Mouse (Mus musculus) R1 (cell line): ENCODE data around the gene Zfp36.

Experiments
- DNase-seq: peaks from one replicate; pipeline ENCODE4 v3.0.0-alpha.2; 2018; ENCODE audit warnings: low read depth, low spot score

Zfp36 gene

DNA sequence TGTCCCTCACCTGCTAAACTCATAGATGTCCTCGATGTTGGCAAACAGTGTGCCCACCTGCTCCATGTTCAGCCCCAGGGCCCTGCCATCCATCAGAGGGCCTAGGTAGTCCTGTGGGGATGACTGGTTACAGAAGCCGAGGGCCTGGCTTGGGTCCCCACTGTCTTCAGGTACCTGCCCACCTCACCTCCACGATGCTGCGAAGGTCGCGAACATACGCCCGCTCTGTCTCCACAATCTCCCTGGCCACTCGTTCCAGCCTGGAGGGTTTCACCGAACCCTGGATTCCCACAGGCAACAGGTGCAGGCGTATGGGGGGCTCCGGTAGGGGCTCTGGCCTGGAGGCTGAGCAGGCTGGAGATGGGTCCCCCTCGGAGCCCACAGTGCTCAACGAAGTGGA is 10.0 kb downstream of the Zfp36 start:
- DNase-seq: no peak

DNA sequence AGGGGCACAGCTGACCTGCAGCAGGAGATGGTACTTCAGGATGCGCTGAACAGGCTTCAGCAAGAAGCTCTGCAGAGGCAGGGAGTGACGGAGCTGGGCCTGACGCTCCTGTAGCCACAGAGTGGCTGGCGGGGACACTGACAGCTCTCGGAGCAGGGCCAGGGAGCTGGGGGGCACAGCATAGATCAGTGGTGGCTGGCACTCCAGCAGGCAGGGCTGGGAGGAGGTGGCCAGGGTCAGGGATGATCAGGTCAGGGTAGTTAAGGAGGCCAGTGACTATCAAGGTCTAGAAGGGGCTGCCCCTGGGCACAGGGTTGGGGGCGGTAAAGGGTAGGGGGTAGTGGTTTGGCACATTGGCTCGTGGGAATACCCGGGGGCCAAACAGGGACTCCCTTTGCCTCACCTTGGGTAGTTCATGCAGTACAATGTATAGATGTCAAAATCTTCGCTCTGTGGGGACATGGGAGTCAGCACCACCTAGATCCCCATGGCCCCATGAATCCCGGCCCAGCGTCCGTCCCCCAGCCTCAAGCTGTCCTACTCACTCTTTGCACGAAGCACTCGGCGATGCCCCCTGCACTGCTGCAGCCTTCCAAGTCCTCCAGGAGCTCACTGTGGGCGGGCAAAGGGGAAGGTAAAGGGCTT is 11.7 kb downstream of the Zfp36 start:
- no peak for DNase-seq

DNA sequence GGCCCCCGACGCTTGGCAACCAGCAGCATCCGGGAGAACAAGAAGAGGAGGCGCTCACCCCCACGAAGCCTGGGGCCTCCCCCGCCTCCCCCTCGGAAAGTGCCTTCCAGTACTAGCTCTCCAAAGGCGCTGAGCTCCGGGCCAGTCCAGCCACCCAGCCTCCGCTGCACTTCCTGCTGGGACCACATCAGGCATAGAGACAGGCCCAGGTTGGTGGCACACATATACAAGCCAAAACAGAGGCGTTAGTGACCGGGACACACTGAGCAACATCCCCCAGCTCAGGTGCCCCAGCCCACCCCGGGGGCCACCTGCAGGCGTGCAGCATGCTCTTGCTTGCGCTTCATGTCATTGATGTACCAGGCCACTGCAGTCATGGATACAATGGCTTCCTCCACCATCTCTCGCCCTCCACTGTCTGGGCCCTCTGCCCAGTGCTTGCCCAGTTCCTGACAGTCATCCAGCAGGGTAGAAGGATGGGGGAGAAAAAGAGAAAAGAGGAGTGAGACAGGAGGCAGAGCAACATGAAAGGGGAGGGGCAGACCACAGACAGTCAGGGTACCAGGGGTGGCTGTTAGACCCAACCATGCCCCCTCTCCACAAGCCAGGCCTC is 12.3 kb downstream of the Zfp36 start:
- no peak for DNase-seq

DNA sequence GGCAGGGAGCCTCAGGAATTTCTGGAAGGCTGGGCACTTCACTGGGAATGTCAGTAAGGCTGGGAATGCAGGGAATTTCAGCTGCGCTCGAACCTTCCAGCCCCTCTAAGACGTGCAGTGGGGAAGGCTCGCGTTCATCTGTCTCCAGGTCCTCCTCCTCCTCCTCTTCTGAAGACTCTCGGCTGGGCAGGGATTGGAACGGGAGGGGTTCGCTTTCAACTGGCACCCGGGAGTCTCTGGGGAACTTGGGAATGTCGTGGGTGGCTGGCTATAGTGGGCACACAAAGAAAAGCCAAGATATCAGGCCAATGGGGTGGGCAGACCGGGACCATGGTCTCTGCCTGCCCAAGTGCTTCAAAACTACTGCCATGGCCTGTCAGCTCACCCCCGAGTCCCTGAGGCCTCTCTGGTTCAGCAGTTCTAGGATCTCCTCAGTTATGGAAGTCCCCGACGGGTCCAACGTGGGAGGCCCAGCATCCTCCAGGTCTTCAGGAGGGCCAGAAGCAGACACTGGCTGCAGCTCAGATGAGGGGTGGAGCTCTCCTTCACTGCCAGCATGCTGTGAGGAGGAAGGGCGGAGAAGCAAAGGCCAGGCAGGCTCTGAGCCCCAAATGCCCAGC is 17.5 kb downstream of the Zfp36 start:
- no peak for DNase-seq

DNA sequence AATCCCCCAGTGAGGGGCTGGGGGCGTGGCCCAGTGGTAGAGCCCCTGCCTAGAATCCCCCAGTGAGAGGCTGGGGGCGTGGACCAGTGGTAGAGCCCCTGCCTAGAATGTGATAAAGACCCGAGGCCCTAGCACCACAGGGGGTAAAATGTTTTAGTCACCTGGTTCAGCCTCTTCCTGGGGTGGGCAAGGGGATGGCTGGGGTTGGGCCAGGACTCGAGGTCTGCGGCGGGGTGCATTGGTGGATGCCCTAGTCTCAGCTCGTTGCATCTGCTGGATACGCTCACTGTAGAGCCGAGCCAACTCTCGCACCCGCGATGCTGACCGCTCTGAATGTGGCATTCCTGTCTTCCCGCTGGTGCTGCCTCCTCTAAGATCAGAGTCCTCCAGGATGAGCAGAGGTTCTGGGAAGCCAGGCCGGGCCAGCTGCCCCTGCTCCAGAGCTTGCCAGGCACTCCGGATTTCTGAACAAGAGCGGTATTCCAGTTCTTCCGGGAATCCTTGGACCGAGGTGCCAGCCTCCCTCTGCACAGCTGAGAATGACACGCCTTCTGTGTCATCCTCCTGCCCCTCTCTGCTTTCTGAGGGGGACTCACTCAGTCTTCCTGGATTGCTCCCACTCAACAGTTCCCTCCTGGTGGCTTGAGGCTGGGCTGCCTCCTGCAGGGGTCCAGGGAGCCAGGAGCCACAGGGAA is 18.3 kb downstream of the Zfp36 start:
- peak; percentile 72 for DNase-seq

DNA sequence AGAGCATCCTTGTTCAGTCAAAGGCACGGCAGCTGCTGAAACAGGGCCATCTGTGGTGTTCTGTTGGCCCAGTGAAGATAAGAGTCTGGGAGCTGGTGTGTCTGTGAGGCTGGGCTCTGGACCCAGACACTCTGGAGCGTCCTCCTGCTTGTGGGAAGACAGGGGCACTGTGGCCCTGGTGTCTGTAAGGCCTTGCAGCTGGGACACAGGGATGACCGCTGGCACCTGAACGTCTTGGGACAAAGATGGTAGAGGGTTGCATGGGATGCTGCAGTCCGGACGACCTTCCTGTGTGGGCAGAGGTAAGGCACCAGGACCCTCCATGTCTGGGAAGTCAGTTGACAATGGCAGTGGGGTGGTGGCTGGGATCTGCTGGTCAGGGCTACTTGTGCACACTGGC is 19.8 kb downstream of the Zfp36 start:
- no peak for DNase-seq

DNA sequence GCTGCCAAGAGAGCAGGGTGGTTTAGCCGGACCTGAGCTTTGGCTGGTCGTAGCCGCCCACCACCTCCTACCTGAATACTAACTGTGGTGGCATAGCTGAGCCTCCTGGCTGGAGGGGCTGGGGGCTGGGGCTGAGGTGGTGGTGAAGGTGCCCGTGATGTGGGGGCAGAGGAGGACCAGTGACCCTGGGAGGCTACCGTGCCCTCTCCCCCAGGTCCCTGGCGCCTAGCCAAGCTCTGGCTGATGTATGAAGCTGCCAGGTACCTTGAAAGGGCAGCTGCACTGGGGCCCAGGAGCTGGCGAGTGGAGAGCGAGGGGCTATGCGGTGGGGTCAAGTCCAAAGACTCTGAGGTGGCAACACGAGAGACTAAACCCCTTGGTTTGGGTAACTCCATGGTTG is 20.2 kb downstream of the Zfp36 start:
- DNase-seq: no peak

DNA sequence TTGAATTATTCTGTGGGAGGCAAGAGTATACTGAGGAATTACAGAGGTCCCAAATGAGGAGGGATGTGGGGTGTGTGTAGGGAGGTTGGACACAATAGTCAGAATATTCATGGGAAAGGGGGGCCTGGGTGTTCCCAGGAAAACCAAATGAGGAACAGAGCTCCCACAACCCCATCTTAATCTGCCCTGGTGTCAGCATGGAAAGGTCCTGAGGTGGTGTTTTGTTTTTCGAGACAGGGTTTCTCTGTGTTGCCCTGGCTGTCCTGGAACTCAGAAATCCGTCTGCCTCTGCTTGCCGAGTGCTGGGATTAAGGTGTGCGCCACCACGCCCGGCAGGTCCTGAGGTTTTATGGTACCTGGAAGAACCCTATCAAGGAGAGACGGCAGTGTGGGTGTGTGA is 21.6 kb downstream of the Zfp36 start:
- no peak for DNase-seq

DNA sequence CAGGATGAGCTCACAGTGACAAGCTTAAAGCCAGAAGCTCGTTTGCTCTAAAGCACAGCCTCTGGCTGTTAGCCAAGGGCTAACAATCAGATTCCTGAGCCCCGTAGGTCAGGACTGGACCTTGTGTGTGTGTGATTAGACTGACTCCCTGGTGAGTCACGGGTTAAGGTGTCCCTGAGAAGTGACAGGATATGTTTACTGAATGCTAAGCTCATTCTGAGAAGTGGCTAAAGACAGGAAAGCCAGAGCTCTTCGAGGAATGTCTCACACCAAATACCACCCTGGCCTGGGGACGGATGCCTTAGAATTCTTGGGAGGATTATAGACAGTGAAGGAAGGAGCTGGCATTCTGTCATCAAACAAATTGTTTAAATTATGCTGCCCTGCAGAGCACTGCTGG is 22.1 kb downstream of the Zfp36 start:
- peak; percentile 80 for DNase-seq

DNA sequence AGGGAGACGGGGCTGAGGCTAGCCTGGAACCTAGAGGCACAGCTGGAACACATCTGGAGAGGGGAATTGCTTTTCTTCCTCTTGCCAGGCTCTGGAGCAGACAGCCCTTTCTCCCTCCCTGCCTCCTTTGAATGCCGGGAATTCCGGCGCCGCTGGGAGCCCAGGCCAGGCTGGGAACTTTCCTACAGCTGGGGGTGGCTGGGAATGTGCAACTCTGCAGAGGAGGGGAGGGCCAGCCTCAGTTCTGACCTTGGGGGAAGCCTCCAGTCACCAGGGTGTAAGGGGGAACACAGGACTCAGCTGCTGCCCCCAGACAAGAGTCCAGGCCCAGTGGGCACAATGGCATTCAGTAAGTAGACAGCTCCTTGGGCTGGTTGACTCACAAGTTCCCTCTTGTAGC is 23.1 kb downstream of the Zfp36 start:
- peak; percentile 92 for DNase-seq

DNA sequence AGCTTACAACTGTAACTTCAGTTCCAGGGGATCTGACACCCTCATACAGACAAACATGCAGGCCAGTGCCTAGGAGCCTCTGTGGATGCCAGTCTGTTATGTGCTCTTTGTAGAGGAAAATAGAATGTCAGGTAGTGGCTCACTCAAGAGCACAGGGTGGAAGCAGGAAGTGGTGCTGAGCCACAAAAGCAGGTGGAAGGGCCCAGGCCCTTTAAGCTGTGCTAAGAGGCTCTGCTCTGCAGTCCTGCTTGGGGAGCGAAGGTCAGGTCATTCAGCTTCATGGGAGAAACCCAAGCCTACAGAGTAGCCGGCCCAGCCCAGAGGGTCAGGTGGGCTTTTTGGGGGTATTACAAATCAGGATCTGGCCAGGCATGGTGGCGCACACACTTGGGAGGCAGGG is 24.8 kb downstream of the Zfp36 start:
- no peak for DNase-seq

DNA sequence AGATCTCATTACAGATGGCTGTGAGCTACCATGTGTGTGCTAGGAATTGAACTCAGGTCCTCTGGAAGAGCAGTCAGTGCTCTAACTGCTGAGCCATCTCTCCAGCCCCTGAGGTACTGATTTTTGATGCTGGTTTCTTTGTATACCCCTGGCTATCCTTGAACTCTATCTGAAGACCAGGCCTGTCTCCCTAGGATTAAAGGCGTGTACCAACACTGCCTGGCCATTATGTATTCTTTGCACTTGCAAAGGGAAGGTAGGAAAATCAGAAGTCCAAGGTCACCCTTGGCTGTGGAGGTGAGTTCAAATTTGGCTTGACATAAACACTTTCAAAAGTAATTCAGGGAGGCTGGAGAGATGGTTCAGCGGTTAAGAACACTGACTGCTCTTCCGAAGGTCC is 25.5 kb downstream of the Zfp36 start:
- DNase-seq: peak; percentile 65

DNA sequence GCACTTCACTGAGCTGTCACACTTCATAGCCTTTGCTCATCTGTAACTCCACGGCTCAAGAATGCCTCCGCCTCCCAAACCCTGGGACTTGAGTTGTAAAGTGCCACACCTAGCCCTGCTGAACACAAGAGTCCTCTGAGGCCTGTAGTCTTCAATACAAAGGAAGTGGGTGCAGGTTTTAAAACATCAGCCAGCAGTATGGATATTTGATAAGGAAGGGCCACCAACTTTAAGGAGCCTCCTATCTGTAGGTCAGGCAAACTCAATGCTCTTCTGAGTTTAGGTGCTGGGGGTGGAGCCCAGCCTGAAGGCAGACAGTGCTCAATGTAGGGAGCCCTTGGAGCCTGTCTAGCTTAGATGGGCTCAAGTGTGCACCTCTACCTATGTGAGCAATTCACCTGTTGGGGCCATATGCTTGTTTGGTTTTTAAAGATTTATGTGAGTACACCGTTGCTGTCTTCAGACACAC is 25.9 kb downstream of the Zfp36 start:
- peak; percentile 60 for DNase-seq

DNA sequence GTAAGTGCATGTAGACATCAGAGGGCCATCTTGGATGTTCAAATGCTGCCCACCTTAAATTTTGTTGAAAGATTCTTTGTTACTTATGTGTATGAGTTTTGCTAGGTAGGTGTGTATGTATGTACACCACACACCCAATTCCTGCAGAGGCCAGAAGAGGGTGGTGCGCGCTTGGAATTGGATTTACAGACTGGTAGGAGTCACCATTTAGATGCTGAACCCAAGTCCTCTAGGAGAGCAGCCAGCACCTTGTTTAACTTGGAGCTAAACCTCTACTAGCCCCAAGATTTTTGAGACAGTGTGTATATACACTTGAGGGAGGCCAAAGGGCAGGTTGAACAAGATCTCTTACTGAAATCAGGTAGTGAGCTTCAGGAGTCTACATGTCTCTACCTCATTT is 26.8 kb downstream of the Zfp36 start:
- no peak for DNase-seq

DNA sequence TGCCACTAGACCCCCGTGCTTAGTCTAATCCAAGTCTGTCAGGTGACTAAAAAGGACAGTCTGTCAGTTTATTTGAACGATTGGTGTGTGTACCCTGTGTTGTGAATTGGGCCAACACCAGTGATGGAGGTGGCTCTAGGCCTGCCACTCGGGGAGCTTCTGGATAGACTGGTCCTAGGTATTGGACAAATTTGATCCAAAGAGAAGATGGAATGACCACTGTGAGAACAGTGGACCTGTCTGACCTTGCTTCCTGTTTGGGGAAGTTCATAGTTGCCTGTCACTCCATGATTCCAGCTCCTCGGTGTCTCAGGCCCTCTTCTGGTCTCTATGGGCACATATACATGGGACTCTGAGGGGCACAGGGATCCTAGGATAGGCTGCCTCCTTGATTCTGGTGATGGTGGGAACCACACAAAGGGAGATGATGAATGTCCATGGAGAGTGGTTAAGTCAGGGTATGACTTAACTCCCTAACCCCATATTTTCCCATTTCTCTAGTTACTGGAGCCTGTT is 28.3 kb downstream of the Zfp36 start:
- DNase-seq: no peak

DNA sequence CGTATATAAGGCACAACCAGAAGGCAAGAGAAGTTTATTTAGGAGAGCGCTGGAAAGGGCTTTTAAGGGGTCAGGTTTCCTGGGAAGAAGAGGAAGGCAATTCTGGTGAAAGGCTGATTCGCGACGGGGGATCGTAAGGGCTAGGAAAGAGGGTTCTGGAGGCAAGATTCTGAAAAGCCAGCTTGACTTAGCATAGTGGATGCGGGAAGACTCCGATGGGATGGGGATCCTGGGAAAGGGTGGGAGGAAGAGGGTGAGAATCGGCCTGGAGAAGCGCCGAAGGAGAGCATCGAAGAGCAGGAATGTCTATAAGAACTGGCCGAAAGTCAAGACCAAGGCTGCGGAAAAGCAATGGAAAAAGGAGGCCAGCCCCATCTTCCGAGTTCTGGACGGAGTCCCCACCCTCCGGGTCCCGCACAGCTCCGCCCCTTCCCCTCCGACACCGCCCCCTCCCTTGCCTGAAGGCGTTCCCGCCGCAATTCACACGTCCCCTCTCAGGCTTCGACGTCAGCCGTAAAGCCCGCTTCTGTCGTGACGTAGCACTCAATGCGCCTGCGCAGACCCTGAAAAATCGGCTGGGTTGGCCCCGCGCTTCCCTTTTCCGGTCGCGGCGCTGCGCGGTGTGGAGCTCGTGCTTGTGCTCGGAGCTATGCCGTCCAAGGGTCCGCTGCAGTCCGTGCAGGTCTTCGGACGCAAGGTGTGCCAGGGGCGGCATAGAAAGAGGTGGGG is 29.7 kb downstream of the Zfp36 start, which contains the start of gene Rps16:
TSS of gene Rps16 (plus strand) at position 498 of the 729 bp plus-strand sequence.
- DNase-seq: peak; percentile 97

DNA sequence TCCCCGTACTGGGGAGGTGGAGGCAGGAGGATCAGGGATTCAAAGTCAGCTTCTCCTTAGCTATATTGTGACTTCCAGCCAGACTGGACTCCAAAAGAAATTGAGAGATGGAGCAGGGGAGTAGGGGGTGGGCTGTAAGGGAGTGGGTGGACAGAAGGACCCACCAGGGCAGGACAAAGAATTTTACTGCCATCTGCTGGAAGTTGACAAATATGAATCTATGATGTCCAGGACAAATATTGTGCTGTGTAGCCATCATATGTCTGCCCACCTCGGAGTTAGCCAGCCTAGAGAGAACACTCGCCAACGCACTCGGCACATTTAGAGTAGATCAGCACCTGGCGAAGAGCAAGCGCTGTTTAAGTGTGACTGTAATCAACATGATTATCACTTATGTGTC is 31.5 kb downstream of the Zfp36 start:
- DNase-seq: no peak

DNA sequence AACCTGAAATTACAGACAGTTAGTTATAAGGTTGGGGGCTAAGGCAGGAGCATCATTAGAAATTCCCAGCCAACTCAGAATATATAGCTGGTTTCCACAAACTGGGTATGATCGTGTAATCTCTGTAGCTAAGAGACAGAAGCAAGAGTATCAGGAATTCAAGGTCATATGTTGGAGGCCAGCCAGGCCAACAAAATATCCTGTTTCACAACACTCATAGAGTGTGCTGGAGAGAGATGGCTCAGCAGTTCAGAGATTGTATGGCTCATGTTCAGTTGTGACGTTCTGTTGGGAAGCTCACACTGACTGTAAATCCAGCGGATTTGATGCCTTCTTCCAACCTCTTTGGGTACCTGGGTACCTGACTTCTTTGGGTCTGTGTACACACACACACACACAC is 32.3 kb downstream of the Zfp36 start:
- no peak for DNase-seq

DNA sequence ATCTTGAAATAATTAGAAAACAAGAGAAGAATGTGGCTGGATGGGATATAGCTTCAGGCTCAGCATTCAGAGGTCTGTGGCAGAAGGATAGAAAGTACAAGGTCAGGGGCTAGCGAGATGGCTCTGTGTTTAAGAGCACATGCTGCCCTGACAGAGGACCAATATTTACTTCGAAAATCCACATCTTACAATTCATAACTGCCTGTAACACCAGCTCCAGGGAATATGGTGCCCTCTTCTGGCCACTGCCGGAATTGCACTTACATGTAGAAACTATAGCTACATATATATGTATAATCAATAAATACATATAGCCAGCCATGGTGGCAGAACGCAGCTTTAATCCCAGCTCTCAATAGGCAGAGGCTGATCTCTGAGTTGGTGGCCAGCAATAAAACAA is 35.4 kb downstream of the Zfp36 start:
- peak; percentile 66 for DNase-seq

DNA sequence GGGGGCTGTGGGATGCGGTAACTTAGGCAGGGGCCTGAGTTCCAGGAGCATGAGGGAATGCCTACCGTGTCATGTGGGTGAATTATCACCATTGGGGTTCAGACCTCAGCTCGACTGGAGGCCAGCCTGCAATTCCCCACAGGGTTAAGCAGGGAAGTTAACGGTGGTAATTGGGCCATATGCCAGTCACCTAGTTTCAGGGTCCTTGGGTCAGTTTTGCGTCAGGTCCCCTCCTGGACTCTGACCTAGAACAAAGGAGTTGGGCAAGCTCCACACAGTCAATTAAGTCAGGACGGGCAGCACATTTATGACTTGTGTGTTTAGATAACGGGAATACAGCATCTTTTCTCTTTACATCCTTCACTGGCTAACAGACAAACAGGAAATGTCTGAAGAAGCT is 38.7 kb downstream of the Zfp36 start:
- no peak for DNase-seq

DNA sequence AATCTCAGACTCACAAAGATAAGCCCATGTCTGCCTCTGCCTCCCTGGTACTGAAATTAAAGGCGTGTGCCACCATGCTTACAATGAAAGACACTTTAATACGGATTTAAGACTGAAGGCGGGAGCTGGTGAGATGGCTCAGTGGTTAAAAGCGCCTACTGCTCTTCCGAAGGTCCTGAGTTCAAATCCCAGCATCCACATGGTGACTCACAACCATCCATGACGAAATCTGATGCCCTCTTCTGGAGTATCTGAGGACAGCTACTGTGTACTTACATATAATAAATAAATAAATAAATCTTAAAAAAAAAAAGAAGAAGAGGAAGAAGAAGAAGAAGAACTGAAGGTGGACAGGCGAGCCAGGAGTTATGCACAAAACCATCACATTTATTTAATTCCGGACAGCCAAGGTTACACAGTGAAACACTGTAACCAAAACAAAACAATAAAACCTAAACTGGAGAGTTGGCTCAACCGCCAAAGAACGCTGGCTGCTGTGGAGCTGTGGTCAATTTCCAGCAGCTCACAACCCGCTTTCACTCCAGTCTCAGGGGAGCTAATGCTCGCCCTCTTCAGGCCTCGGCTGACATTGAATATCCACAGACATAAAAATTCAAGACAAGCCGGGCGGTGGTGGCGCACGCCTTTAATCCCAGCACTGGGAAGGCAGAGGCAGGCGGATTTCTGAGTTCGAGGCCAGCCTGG is 40.7 kb downstream of the Zfp36 start:
- peak; percentile 92 for DNase-seq
